Comparison of ENCODE assay signal across 8 mouse cellular contexts in the genomic region with DNA sequence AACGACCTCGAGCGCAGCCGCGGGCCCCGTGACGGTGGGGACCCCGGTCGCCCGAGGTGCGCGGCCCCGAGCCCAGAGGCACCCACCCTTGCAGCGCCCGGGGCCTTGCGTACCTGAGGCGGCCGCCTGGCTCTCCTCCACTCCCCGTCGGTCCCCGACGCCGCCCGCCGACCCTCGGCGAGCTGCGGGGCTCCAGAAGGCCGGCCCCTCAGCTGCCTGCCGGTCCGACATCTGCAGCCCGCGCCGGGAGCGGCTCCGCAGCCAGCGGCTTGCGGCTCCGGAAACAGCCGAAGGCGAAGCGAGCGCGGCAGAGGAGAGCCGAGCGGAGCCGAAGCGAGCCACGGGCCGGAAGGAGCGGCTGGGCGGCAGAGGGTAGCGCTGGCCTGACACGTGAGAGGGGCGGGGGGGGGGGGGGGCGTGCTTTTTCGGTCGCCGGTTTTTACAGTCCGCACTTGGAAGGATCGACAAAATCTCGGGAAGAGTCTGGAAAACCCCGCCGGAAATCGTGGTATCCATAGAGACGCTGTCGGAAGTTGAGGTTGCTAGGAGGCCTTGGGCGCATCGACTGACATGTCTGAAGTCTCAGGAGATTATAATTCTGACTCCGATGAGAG. TPM values are rescaled to one million over a fixed set of nuclear protein-coding genes. Genes with fewer than 3 reads are reported as not detected.
DNase-seq lines count a peak whose midpoint lies in the region; ATAC-seq lines count a peak whose summit lies in the region.

Tmed8 (minus strand) TSS at position 482 of the 614 bp plus-strand sequence.

- peak within 1 kb of the TSS; percentile 37; the same call in 1 of the 2 replicates for H3K27ac ChIP-seq in intestine, embryonic 16.5 days (ENCODE audit: low read length)

- intact Hi-C loops in gastrocnemius, postnatal 36 days (cut with DNase I), result no loop called here
- intact Hi-C loops in left cerebral cortex, postnatal 25 days (cut with DNase I), result loop anchor here (2.0 kb wide), 1 partner anchor 53 kb away; the partner anchor contains the start of genes Gstz1 and Pomt2

- no peaks in the 10 kb centered on the region for H3K27me3 ChIP-seq in intestine, embryonic 16.5 days (replicated peaks; ENCODE audit: control insufficient read depth, insufficient read depth, low read length)

- H3K9me3 ChIP-seq in intestine, embryonic 16.5 days (ENCODE audit: control insufficient read depth, low read length), result no peaks in the 10 kb centered on the region

- under 1% methylated on average over 67 of the region's 70 CpGs for WGBS in intestine, embryonic 16.5 days

- peak; percentile 95 for ATAC-seq in intestine, embryonic 16.5 days

- H3K9ac ChIP-seq in intestine, embryonic 16.5 days (ENCODE audit: low read depth, low read length), result peak within 1 kb of the TSS; percentile 90

- H3K4me1 ChIP-seq in intestine, embryonic 16.5 days (ENCODE audit: control insufficient read depth, insufficient read depth, low read length), result peaks cover 4% of the 10 kb centered on the region

- no peaks in the 10 kb centered on the region for H3K36me3 ChIP-seq in intestine, embryonic 16.5 days (ENCODE audit: control insufficient read depth, insufficient read depth, low read length)

- peak within 1 kb of the TSS; percentile 91 for H3K4me3 ChIP-seq in intestine, embryonic 16.5 days (ENCODE audit: low read length)

- DNase-seq in adrenal gland, adult (ENCODE audit: inconsistent age in 2 of 2, low spot score in 1 of 2), result peak; percentile 85 to 92
- peak; percentile 93 for DNase-seq in embryo, embryonic 10.5 days (ENCODE audit: low spot score)
- DNase-seq in gastrocnemius, postnatal 36 days, result peak; percentile 41 to 58
- peak; percentile 81 to 85 for DNase-seq in left cerebral cortex, postnatal 25 days (ENCODE audit: low spot score in 2 of 2)
- DNase-seq in mesoderm, embryonic 11.5 days (ENCODE audit: low read depth, low spot score), result peak; percentile 85
- peak; percentile 80 for DNase-seq in right cerebral cortex, postnatal 25 days
- peak; percentile 58 to 68 for DNase-seq in urinary bladder, postnatal 36 days (ENCODE audit: low spot score in 2 of 2)

- peak within 1 kb of the TSS; percentile 90 for H3K4me2 ChIP-seq in intestine, embryonic 16.5 days (ENCODE audit: low read depth, low read length)

RNA-seq across cellular contexts. Expression of gene Tmed8, which starts in this region (rescaled TPM):
- total RNA-seq in gastrocnemius, postnatal 36 days (2021), result 1 to 10 TPM; 1.7 to 1.9 TPM
- 0.95 and 1.4 TPM in 2 replicates for polyA plus RNA-seq in intestine, embryonic 16.5 days (2015; fragmentation: Nextera tagmentation; extraction: Ambion mirVana)
- total RNA-seq in left cerebral cortex, postnatal 25 days (2021), result 10 to 100 TPM; 30.7 to 32.4 TPM

Comparison
In these comparisons a context has a peak if more than half of its experiments do, and no peak if none do; other contexts are left out.
1. Peak in every context shown above with its lines: DNase-seq, ATAC-seq, H3K4me3 ChIP-seq and H3K27ac ChIP-seq.
2. RNA of gene Tmed8 (total RNA-seq): 30.7 to 32.4 TPM in left cerebral cortex, postnatal 25 days; 1.7 to 1.9 TPM in gastrocnemius, postnatal 36 days; every median in the first group is over 10 times any median in the second.